ENCODE assay signal across 13 mouse cellular contexts in genomic region chr17:27549234-27549633, GRCm38 (mm10). TPM values are rescaled to one million over a fixed set of nuclear protein-coding genes. Genes with fewer than 3 reads are reported as not detected.
DNase-seq lines count a peak whose midpoint lies in the region; ATAC-seq and TF ChIP-seq lines count a peak whose summit lies in the region.
"Had no signal": no experiment of that assay in that cellular context is flagged by ENCODE, and none has a peak within 500 bp of the region (broad histone marks: within the 10 kb centered on the region; RNA-seq: fewer than 3 reads in every experiment).

No protein-coding gene starts in this region.

- no peak overlapping the region for H3K4me2 ChIP-seq in kidney, embryonic 14.5 days (replicated peaks; ENCODE audit: low read depth, low read length)
- H3K4me2 ChIP-seq in forebrain, embryonic 12.5 days, result 0 out of 2 replicates have a peak overlapping the region, but pooled peaks have one; percentile 15
- H3K4me2 ChIP-seq in limb, embryonic 14.5 days (replicated peaks; ENCODE audit: low read depth, low read length, severe bottlenecking), result no peak overlapping the region
- H3K4me2 ChIP-seq: liver, embryonic 15.5 days had no signal

- peaks cover 12% of the 10 kb centered on the region for H3K4me1 ChIP-seq in kidney, embryonic 14.5 days (ENCODE audit: control insufficient read depth, insufficient read depth, low read length)
- peaks cover 15% of the 10 kb centered on the region for H3K4me1 ChIP-seq in forebrain, embryonic 12.5 days
- peaks cover 6% of the 10 kb centered on the region; the same call in 1 of the 2 replicates for H3K4me1 ChIP-seq in limb, embryonic 14.5 days (ENCODE audit: control insufficient read depth, insufficient read depth, low read length)

- H3K27me3 ChIP-seq in kidney, embryonic 14.5 days (ENCODE audit: control insufficient read depth, insufficient read depth, low read length), result no peaks in the 10 kb centered on the region
- H3K27me3 ChIP-seq in forebrain, embryonic 12.5 days, result peaks cover 9% of the 10 kb centered on the region
- no peaks in the 10 kb centered on the region for H3K27me3 ChIP-seq in limb, embryonic 14.5 days (ENCODE audit: control insufficient read depth, insufficient read depth, low read length)
- H3K27me3 ChIP-seq: liver, embryonic 15.5 days had no signal

- no peaks in the 10 kb centered on the region for H3K9me3 ChIP-seq in kidney, embryonic 14.5 days (ENCODE audit: control insufficient read depth, low read length)
- no peaks in the 10 kb centered on the region for H3K9me3 ChIP-seq in forebrain, embryonic 12.5 days
- H3K9me3 ChIP-seq in limb, embryonic 14.5 days (ENCODE audit: control insufficient read depth, low read length), result no peaks in the 10 kb centered on the region
- H3K9me3 ChIP-seq: liver, embryonic 15.5 days had no signal

- ATAC-seq in kidney, embryonic 14.5 days (ENCODE audit: low FRiP score, low TSS enrichment), result 0 out of 2 replicates have a peak, but pooled peaks have one; percentile 20
- no peak; the same call in 1 of the 2 replicates for ATAC-seq in forebrain, embryonic 12.5 days (ENCODE audit: low FRiP score)
- ATAC-seq in limb, embryonic 14.5 days (ENCODE audit: low FRiP score, low read depth), result no peak

- WGBS in kidney, embryonic 14.5 days, result 59% methylated on average over 8 of the region's 8 CpGs
- 44% methylated on average over 8 of the region's 8 CpGs for WGBS in forebrain, embryonic 12.5 days
- WGBS in limb, embryonic 14.5 days, result 56% methylated on average over 8 of the region's 8 CpGs

- no peak for TF ChIP-seq POLR2A in limb, embryonic 14.5 days (IDR thresholded peaks at IDR 0.05; ENCODE audit: borderline replicate concordance, extremely low read depth, insufficient read depth, insufficient read length)

- H3K27ac ChIP-seq in kidney, embryonic 14.5 days (ENCODE audit: low read depth, low read length), result no peak overlapping the region
- H3K27ac ChIP-seq in forebrain, embryonic 12.5 days, result peak overlapping the region; percentile 48
- H3K27ac ChIP-seq in limb, embryonic 14.5 days (replicated peaks; ENCODE audit: low read depth, low read length), result no peak overlapping the region
- H3K27ac ChIP-seq: left cerebral cortex, adult 2 months; liver, embryonic 15.5 days had no signal

- peak overlapping the region; percentile 0; the same call in 1 of the 2 replicates for H3K9ac ChIP-seq in kidney, embryonic 14.5 days (ENCODE audit: low read depth, low read length)
- H3K9ac ChIP-seq in forebrain, embryonic 12.5 days, result peak overlapping the region; percentile 33
- H3K9ac ChIP-seq in limb, embryonic 14.5 days (ENCODE audit: low read depth, low read length, severe bottlenecking), result 0 out of 2 replicates have a peak overlapping the region, but pooled peaks have one; percentile 21
- H3K9ac ChIP-seq: liver, embryonic 15.5 days had no signal

- H3K36me3 ChIP-seq in kidney, embryonic 14.5 days (ENCODE audit: control insufficient read depth, insufficient read depth, low read length), result no peaks in the 10 kb centered on the region
- no peaks in the 10 kb centered on the region for H3K36me3 ChIP-seq in forebrain, embryonic 12.5 days (replicated peaks)
- no peaks in the 10 kb centered on the region for H3K36me3 ChIP-seq in limb, embryonic 14.5 days (ENCODE audit: control insufficient read depth, insufficient read depth, low read length)
- H3K36me3 ChIP-seq: liver, embryonic 15.5 days had no signal

- no peak overlapping the region for H3K4me3 ChIP-seq in kidney, embryonic 14.5 days (ENCODE audit: low read length)
- no peak overlapping the region for H3K4me3 ChIP-seq in forebrain, embryonic 12.5 days (replicated peaks)
- no peak overlapping the region for H3K4me3 ChIP-seq in limb, embryonic 14.5 days (replicated peaks; ENCODE audit: low read length)
- H3K4me3 ChIP-seq: left cerebral cortex, adult 2 months; liver, embryonic 15.5 days had no signal

- peak; percentile 47 to 68 for DNase-seq in adrenal gland, postnatal 36 days
- no peak for DNase-seq in adrenal gland, postnatal 25 days
- no peak for DNase-seq in kidney, adult 11 months
- DNase-seq in limb, embryonic 14.5 days (ENCODE audit: low spot score), result no peak
- no peak for DNase-seq in left cerebral cortex, adult 9 months (ENCODE audit: low spot score in 2 of 2)
- no peak for DNase-seq in ovary, postnatal 14 days (ENCODE audit: low spot score)
- DNase-seq: cerebellum, postnatal 25 days; kidney, adult 8-10 months; thymus, postnatal 36 days had no signal

RNA-seq across cellular contexts. Expression of gene Hmga1, which starts 7.1 kb away (rescaled TPM):
- total RNA-seq in adrenal gland, postnatal 36 days (2021), result 10 to 100 TPM; 16.1 to 19.4 TPM
- total RNA-seq in adrenal gland, postnatal 25 days (2021), result 14.3 and 15.5 TPM in 2 replicates
- polyA plus RNA-seq in kidney, embryonic 14.5 days (2014; fragmentation: Nextera tagmentation; extraction: Ambion mirVana), result 351 and 355 TPM in 2 replicates
- 214 and 228 TPM in 2 replicates for polyA plus RNA-seq in forebrain, embryonic 12.5 days (2016; fragmentation: Nextera tagmentation; extraction: Ambion mirVana)
- polyA plus RNA-seq in limb, embryonic 14.5 days (2012; rRNA removed), result 196 and 250 TPM in 2 replicates
- 227 and 235 TPM in 2 replicates for polyA plus RNA-seq in limb, embryonic 14.5 days (2014; fragmentation: Nextera tagmentation; extraction: Ambion mirVana)

RNA-seq across cellular contexts. Expression of gene AI413582, which starts 16.3 kb away (rescaled TPM):
- total RNA-seq in adrenal gland, postnatal 36 days (2021), result 10 to 100 TPM; 20.0 to 22.9 TPM
- total RNA-seq in adrenal gland, postnatal 25 days (2021), result 12.7 and 27.6 TPM in 2 replicates
- polyA plus RNA-seq in kidney, embryonic 14.5 days (2014; fragmentation: Nextera tagmentation; extraction: Ambion mirVana), result 17.4 and 22.3 TPM in 2 replicates
- polyA plus RNA-seq in forebrain, embryonic 12.5 days (2016; fragmentation: Nextera tagmentation; extraction: Ambion mirVana), result 14.0 and 16.6 TPM in 2 replicates
- polyA plus RNA-seq in limb, embryonic 14.5 days (2012; rRNA removed), result 24.1 and 28.0 TPM in 2 replicates
- polyA plus RNA-seq in limb, embryonic 14.5 days (2014; fragmentation: Nextera tagmentation; extraction: Ambion mirVana), result 31.4 and 31.9 TPM in 2 replicates

RNA-seq across cellular contexts. Expression of gene Grm4, which starts 28.0 kb away (rescaled TPM):
- total RNA-seq in adrenal gland, postnatal 36 days (2021), result 10 to 100 TPM in 1 of 2 experiments, 1 to 10 TPM in 1; 3.4 to 12.2 TPM
- total RNA-seq in adrenal gland, postnatal 25 days (2021), result 3.1 and 4.8 TPM in 2 replicates
- 0.50 and 1.6 TPM in 2 replicates for polyA plus RNA-seq in kidney, embryonic 14.5 days (2014; fragmentation: Nextera tagmentation; extraction: Ambion mirVana)
- 2.4 TPM in 2 replicates for polyA plus RNA-seq in forebrain, embryonic 12.5 days (2016; fragmentation: Nextera tagmentation; extraction: Ambion mirVana)
- polyA plus RNA-seq in limb, embryonic 14.5 days (2012; rRNA removed), result 1.6 and 2.2 TPM in 2 replicates
- 0.75 and 1.0 TPM in 2 replicates for polyA plus RNA-seq in limb, embryonic 14.5 days (2014; fragmentation: Nextera tagmentation; extraction: Ambion mirVana)

Comparison
In these comparisons a context has a peak if more than half of its experiments do, and no peak if none do; other contexts are left out.
1. DNase-seq: peak in adrenal gland, postnatal 36 days (2 of 2); none in adrenal gland, postnatal 25 days (single experiment), kidney, adult 11 months (single experiment), limb, embryonic 14.5 days (single experiment), left cerebral cortex, adult 9 months (0 of 2) and ovary, postnatal 14 days (single experiment).
2. Peak in every context shown above with its lines, with median percentiles within 50 percentile points of each other: H3K9ac ChIP-seq.